Mouse (Mus musculus) gonadal fat pad, adult 2 months (tissue): ENCODE data around the gene Dmac2. TPM values are rescaled to one million over a fixed set of nuclear protein-coding genes. Genes with fewer than 3 reads are reported as not detected.
A peak's percentile ranks its signal among the peaks of the same experiment; 100 is the strongest.
"Not testable (repeated sequence)": the region's sequence is repeated elsewhere in the genome, so short reads cannot be mapped to it uniquely, and the experiment has no call there.

Experiments
- DNase-seq: peaks from one replicate; pipeline ENCODE4 v3.0.0-alpha.2; 2012; ENCODE audit warnings: low read depth
- polyA plus RNA-seq: library from polyadenylated mRNA; depleted of rRNA; stranded (reverse); fragments of >200 nt; gene quantifications from 2 replicates; pipeline ENCODE4 v1.2.3, GENCODE M21; 2012; rRNA removed

Gene Dmac2
- 28.5 and 28.9 TPM in 2 replicates for polyA plus RNA-seq

DNA sequence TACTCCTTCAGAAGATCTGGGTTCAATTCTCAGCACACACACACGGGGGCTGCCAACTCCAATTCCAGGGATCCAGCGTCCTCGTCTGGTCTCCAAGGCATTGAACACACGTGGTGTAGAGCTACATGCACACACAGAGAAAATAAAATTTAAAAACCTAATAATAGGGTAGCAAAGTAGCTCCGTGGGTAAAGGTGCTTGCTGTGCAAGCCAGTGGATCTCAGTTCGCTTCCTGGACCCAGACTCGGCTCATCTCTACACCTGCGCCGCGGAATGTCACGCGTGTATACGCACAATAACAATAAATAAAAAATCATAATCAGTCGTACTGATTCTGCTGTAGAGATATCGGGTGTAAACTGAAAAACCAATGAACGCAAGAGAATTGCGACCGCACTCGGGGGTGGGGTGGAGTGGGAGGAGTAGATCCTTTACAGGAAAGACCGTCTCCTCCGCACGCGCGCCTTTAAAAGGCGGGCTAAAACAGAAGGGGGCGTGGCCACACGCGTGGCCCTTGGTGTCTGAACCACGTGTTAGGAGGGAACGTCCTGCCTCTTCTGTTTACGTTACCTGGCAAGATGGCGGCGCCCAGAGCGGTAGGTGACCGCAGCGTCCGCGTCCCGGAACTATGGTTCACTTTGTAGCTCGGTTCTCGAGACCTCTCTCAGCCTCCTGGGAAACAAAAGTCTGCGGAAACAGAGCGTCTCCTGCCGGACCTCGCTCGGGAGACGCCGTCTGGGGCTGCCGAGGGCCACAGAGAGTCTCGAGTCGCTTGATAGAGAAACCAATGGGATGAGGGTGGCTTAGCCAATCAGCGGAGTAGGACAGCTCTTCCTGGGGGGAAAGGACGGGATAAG lies at the start of gene Dmac2:
Dmac2 (plus strand) TSS at position 550 of the 857 bp plus-strand sequence.
- peak; percentile 70 for DNase-seq

DNA sequence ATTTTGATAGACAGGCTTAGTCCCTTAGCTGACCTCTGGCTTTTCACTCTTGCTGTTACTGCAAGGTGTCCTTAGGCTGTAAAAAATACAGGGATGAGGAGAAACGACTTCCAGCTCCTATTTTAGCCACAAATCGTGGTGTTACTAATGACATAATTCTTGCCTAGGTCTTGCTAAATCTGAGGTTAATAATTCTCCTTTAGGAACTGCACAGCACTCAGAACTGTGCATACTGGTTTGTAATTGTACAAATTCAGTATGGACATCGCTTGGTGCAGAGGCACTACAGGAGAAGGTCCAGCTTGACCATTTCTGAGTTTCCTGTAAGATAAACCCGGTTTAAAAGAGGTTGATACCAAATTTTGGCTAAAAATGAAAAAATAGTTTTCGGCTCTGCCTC lies 45.4 kb upstream of the Dmac2 start:
- not testable (repeated sequence) for DNase-seq

DNA sequence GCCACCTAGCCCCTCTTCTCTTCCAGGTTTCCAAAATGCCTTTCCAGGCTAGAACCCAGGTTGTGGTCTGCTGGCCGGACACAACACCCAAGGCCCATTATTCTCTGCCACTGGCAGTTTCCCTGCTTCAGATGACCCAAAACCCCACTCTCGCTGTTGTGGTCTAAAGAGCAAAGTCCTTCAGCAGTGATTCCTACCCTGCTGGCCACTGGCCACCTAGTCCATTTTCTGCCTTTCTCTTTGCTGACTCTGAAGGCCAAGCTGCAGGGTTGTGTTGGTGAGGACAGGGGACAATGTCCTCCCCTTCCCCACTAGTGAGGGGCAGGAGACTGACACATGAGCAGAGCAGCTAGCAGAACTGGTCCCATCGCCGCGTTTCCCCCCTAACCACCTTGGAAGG lies 44.1 kb upstream of the Dmac2 start:
- no peak for DNase-seq

DNA sequence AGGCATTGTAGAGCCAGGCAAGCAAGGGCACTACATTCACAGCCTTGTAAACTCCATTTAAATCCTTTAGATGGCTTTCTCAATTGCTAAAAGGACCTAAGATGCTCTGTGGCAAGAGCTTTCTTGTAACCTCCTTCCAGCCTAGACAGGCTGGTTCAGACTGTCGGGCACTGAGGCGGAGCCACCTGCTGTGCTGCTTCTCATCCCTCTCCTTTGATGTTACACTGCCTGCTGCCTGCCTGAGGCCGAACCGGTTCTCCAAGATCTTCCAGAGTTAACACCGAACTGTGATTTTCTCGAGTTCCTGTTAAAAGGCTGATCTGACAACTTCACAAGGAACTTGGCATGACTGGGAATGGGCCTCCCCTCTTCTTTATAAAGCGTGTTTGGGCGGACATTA lies 43.3 kb upstream of the Dmac2 start:
- DNase-seq, result peak; percentile 38

DNA sequence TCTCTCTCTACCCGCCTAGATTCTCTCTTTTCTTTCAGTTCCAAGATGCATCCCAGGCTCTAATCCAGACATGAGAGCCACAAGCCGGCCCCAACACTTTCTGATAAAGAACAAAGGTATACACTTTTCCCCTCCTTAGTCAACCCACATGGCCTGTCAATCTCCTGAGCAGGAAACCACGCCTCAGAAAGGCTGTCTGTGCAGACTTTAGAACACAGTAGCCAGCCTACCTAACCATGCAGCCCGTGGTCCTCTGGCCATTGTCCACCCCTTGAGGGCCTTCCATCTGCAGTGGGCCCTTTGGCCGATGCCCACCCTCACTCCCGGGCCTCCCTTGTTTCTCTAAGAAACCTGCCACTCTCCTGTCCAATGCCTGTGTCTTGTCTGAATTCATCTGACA lies 42.9 kb upstream of the Dmac2 start:
- DNase-seq, result not testable (repeated sequence)

DNA sequence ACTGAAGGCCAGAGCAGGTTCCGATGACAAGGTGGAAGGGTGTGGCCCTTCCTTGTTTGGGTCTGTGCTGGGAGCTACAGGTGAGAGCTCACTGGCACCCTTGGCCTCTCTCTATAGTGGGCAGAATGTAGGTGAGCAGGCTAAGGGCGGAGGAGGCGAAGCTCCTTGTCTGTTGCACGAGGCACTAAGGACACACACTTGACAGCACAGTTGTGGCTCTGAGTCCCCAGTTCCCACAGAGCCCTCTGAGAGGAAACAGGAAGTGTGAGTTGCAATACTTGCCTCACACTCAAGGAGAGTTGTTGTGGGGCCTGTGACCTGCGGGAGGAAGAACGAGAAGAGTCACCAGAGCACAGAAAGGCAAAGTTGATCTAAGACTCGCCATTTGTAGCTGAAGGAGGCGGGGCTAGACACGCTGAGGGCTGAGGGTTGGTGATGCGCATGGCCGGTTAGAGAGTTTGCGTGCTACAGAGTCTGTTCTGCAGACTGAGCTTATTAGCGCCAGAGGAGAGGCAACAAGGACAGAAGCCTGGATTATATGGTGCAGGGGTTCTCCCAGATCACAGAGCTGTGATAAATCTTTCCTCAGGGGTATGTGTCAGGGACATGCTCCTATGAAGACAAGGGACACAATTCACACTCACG lies 42.3 kb upstream of the Dmac2 start:
- not testable (repeated sequence) for DNase-seq

DNA sequence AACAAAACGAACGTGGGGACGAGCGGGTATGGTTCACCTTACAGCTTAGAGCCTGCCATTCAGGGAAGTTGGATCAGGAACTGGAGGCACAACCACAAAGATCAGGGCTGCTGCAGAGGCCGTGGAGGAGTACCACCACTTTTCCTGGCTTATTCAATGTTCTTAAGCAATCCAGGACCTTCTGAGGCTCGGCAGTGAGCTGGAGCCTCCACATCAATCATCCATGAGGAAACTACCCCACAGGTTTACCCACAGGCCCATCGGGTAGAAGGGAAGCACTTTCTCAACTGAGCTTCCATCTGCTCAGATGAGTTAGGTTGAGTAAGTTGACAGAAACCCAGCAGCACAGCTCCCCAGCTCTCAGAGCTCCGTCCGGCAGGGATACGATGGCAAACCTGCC lies 39.8 kb upstream of the Dmac2 start:
- no peak for DNase-seq

DNA sequence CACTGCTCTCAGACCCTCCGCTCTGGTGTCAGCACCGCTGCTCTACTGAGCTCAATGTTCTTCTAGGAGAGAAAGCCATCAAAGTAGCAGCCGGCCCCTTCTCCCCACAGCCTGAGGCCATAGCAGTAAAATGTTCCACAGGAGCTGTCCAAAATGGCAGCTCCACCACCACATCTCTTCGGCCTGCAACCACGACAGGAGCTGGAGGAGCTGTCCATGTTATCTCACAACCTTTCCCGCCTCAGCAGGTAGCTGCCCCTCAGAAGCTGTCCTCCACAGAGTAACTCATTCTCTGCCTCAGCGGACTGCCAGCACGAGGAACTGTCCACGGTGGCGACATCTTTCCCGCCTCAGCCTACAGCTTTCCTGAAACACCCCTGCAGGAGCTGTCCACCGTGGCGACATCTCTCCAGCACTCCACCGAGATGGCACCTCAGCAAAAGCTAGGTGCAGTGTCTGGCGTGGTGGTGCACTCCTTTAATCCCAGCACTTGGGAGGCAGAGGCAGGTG lies 36.9 kb upstream of the Dmac2 start:
- DNase-seq, result no peak

DNA sequence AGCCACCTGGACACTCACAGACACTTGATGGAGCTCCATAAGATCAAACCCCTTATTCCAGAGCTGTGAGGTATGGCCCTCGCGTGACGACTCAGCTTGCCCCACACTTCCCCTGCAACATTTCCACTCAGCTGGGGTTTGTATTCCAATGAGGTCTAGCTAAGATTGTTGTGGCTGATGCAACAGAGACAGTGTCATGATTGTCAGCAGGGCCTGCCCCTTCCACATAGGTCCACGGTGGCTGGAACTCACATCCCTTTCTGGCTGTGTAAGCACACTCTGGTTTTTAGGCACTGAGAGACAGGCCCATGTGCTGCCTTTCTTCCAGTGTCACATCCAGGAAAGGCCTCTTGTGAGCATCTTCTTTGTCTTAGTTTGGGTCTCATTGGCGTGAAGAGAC lies 34.6 kb upstream of the Dmac2 start:
- no peak for DNase-seq

DNA sequence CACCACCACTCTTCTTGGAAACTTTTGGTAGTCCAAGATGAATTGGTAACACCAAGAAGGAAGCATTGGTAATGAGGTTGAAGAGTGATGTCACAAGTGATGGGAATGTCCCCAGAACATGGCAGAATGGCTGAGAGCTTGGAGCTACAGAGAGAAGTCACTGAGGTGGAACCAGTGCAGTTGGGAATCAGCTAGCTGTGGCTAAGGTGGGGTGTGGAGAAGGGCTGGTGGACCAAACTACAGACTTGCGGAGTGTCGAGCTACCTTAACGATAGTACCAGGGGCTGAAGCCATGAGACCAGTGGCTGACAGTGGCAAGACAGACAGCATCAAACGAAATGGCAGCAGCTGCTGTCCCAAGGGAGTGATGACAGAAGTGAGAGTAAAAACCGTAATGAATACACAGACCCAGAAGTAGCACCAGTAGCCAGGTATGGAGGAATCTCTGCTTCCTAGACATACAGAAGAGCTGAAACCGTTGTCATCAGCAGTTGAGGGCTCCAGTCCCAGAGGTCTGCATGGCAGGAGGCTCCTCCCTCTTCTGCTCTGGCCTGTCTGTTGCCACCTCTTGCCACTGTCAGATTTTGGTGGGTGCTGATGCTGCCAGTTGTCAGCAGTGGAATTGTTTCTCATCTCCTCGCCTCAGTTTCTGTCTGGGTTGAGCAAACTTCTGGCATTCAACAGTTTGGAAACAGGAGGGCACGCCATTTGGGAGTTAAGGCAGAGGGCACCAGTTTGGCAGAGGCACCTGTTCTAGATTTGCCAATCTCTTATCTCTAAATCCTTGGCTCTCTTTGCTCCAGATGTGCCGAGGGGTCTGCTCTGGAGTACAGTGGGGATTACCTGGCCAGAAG lies 33.6 kb upstream of the Dmac2 start:
- no peak for DNase-seq

DNA sequence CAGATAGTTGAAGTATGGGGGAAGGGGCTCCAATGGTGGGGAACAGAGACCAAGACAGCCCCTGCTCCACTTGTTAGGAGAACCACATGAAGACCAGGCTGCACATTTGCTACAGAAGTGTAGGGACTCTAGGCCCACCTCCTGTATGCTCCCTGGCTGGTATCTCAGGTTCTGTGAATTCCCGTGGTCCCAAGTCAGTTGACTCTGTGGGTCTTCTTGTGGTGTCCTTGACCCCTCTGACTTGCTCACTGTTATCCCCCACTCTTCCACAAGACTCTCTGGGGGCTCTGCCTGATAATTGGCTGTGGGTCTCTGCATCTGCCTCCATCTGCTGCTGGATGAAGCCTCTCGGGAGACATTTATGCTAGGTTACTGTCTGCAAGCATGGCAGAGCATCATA lies 28.0 kb upstream of the Dmac2 start:
- no peak for DNase-seq

DNA sequence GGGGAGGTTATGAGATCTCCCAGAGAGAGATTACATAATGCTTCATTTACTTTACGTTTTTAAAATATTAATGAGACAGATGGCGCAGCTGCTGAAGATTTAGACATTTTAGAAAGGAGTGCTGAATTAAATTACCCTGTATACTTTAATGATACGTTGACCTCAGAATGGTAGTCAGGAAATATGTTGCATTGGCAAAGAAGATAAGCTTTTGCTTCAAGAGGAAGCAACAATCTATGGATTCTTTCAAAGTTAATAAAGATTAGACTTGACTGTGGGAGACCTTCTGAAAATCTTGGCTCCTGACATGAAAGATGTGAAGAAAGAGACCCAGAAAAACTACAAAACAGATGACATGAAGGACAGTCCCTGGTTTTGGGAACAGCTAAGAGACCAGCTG lies 25.4 kb upstream of the Dmac2 start:
- no peak for DNase-seq

DNA sequence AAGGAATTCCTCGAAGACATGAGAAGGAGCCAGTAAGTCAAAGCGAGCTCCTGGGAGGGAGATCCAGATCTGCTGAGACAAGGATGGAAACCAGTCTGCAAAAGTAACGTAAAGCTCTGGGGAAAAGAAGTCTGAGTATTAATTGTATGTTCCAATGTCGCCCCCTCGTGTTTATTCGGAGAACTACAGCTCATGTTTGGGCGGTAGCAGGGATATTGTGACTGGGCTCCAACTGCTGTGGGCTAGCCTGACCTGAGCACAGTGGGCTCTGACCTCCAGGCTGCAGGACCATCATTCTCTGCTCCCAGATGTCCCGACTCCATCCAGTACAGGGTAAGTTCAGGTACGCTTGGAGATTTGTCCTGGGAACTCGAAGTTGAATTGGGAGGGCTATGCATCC lies 19.6 kb upstream of the Dmac2 start:
- no peak for DNase-seq

DNA sequence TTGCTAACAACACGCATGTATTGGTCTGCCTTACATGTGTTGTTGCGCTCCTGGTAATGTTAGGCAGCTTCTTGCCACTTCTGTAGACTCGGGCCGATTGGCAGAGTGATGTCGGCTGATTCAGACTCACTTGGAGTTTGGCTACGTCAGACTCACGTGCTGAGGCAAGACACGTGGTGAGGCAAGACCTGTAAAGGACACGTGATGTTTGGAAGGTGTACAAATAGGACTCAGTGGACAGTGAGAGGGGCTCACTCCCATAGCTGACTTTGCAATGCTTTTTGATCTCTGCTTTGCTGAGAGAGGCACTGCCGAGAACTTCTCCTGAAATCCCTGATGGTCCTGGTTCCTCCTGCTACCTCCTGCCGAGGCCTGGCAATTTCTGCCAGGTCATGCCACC lies 18.5 kb upstream of the Dmac2 start:
- DNase-seq, result no peak

DNA sequence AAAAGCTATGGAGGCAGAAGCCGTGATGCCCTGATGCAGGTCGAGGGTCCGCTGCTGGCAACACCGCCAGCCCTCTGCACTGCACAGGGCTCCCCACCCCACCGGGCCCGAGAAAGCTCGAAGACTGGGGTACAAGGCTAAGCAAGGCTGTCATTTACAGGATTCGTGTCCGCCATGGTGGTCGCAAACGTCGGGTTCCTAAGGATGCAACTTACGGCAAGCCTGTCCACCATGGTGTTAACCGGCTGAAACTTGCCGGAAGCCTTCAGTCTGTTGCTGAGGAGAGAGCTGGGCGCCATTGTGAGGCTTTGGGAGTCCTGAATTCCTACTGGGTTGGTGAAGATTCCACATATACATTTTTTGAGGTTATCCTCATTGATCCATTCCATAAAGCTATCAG lies 17.9 kb upstream of the Dmac2 start:
- DNase-seq, result no peak

DNA sequence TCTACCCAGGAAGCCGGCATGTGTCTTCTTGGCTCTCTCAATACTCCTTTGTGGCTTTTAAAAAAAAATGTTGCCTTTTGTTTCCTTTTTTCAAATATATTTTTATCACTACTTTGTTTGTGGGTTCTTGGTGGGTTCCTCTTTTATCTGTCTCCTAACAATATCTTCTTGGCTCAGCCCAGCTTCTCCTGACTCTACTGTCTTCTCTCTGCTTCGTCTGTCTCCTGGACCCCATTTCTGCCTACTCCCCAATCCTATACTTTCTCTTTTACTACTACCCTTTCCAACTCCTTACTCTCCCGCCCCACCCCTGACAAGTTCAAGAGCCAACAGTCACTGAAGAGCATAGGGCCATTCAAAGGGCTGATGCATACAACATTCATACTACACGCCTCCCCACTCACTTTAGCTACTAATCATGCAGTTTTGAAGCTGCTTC lies 12.6 kb upstream of the Dmac2 start:
- DNase-seq, result no peak

DNA sequence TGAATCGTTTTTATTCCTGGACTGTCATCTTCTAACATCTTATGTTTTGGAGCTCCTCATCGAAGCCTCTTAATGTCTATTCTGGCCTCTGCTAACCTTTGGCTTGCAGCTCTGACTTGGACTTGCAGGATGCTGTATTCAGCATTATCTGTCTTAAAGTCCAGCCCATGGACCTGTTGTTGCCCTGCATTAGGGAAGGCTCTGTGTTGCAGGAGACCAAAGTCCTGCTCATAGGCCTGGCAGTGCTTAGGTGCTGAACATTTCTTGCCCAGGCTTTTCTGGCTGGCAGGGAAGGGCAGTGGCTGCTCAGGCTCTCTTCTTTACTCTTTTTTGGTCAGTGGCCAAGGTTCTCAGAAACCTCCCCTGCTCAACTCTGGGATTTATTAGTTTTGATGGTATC lies 12.0 kb upstream of the Dmac2 start:
- no peak for DNase-seq

DNA sequence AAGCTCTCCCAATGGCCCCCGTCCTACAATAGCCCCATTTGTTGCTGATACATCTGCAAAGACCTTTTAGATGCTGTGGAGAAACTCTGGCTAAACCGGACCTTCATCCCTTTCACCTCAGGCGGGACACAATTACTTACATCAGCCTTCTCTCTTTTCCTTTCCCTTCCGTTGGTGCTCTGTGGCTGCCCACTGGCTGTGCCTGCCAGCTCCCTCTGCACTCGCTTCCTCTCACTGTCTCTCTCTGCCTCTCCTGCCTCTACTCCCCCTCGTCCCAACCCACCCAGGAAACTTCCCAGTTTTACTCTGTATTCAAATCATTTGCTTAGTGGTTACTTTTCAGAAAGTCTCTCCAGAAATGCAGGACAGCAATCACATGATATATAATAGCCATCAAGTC lies 9.2 kb upstream of the Dmac2 start:
- DNase-seq, result no peak

DNA sequence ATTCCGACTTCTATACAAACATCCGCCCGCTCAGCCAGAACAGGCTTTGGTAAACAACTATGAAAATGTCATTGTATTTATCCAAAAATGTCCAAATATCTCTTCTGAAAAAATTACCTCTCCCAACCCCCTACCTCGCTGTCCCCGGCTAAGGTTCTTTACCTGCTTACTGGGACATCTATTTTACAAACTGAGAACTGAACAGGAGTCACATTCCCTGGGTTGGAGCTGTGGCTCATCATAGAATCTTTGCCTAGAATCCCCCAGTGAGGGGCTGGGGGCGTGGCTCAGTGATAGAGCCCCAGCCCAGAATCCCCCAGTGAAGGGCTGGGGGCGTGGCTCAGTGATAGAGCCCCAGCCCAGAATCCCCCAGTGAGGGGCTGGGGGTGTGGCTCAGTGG lies 7.7 kb upstream of the Dmac2 start:
- no peak for DNase-seq

DNA sequence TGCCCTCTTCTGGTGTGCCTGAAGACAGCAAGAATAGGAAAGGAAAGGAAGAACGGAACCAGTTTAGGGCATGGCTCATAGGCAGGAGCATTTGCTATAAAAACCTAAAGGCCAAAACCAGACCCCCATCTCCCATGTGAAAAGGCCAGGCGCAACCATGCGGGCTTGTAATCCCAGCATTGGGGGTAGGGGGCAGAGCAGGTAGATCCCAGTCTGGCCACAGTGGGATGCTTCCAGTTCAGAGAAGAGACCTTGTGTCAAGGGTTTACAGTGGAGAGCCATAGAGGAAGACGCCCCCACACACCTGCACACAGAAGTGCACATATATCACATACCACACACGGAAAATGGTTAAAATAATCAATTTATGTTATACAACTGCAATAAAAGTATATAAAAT lies 5.1 kb upstream of the Dmac2 start:
- no peak for DNase-seq

DNA sequence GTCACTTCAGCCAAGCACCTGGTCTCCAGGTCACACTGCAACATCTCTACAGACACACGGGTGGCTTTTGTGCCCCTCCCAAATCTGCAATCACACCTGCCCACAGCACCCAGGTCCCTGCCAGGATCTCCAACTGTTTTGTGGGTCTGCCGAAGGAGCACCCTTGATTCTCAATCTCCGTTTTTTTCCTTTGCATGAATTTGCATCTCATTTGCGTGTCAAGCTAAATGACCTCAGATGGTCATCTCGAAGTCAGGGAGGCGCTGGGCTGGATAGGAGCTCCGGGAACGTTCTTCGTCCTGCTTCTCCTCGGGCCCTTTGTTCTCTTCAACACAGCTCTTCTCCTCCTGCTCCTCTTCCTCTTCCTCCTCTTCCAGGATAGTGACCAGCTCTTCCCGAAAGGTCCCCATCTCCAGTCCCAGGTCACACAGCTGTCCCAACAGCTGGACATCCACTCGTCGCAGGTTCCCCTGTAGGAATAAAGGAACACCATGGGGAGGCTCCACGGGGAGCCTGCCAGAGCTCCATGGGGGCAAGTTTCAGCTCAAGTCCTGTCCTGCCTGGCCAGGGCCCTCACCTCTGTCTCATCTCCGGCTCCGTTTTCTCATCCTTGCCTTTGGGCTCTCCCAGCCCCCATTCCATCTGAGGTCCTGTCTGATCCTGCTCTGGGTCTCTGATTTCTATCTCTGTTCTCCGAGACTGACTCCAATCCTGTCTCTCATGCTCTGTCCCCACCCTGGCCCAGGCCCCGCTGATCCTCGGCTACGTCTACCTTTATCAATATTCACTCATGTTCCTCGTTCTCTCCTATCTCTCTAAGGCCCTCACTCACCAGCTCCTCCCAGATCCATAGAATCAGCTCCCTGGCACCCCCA lies 4.1 kb upstream of the Dmac2 start:
- no peak for DNase-seq
